Mouse (Mus musculus) fibroblast of lung, adult 2 months (primary cell): Measurements from ENCODE around the gene AI593442.

Experiments used
- DNase-seq: peaks from one replicate; pipeline ENCODE4 v3.0.0-alpha.2; 2011; ENCODE audit warnings: low read depth

The AI593442 gene

GRCm38 (mm10) chr9:52679362-52679947, at the start of gene AI593442:
AI593442 (minus strand) TSS chr9:52679780.
- no peak for DNase-seq

GRCm38 (mm10) chr9:52728806-52729205, 49.2 kb upstream of the AI593442 start:
- no peak for DNase-seq

GRCm38 (mm10) chr9:52722626-52723025, 43.0 kb upstream of the AI593442 start:
- no peak for DNase-seq

- no peak for DNase-seq
Measured at GRCm38 (mm10) chr9:52719562-52719961, 40.0 kb upstream of the AI593442 start.

- DNase-seq = no peak
Measured at GRCm38 (mm10) chr9:52680036-52680435, 456 bp upstream of the AI593442 start.

- DNase-seq = no peak
Measured at GRCm38 (mm10) chr9:52678839-52679215, 753 bp downstream of the AI593442 start.

- DNase-seq = no peak
Measured at GRCm38 (mm10) chr9:52678179-52678838, 1.3 kb downstream of the AI593442 start.

GRCm38 (mm10) chr9:52676587-52676986, 3.0 kb downstream of the AI593442 start:
- DNase-seq = no peak

- no peak for DNase-seq
Measured at GRCm38 (mm10) chr9:52675937-52676336, 3.6 kb downstream of the AI593442 start.

- DNase-seq = no peak
Measured at GRCm38 (mm10) chr9:52661422-52661821, 18.2 kb downstream of the AI593442 start.

- DNase-seq = no peak
Measured at GRCm38 (mm10) chr9:52650341-52650951, 29.1 kb downstream of the AI593442 start.

GRCm38 (mm10) chr9:52645312-52645711, 34.3 kb downstream of the AI593442 start:
- no peak for DNase-seq

- DNase-seq = peak; percentile 59
Measured at GRCm38 (mm10) chr9:52644626-52645025, 35.0 kb downstream of the AI593442 start.

- DNase-seq = no peak
Measured at GRCm38 (mm10) chr9:52644156-52644555, 35.4 kb downstream of the AI593442 start.

GRCm38 (mm10) chr9:52635991-52636390, 43.6 kb downstream of the AI593442 start:
- no peak for DNase-seq

- DNase-seq = no peak
Measured at GRCm38 (mm10) chr9:52623926-52624325, 55.7 kb downstream of the AI593442 start.
